Mouse (Mus musculus): ENCODE measurements around the gene Camsap1.

The Camsap1 gene

DNA sequence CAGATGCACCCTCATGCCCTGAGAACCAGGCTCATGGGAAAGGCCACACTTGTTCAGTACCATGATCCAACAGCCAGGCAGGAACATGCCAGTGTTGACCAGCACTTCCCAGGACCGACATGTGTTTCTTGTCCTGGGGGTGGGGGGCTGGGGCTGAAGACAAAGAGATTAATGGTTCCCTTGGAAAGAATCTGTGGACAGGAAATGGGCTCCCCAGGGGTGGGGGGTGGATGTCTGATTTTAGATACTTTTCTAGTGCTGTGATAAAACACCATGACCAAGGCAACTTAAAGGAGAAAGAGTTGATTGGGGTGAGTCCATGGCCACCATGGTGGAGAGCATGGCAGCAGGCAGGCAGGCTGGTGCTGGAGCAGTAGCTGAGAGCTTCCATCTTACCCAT is 100.8 kb downstream of the Camsap1 start:
- DNase-seq (ENCODE audit: low read depth, low spot score): no peak

DNA sequence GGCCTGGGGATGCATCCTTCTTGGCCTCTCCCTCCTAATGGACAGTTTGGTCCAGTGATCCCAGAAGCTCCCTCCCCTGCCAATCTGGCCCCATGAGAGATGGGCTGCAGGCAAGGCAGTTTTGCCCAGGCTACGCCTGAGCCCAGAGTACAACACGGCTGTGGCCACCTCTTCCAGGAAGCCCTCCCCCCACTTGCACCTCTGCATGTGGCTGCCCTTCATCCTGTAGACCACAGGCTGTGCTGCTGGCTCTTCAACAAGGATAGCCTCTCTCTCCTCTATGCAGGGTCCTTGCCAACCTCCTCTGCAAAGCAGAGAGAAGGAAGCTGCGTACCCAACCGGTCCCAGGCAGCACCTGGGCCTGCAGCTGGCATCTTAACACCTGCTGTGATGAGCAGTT is 104.0 kb downstream of the Camsap1 start:
- DNase-seq (ENCODE audit: low read depth, low spot score): no peak

DNA sequence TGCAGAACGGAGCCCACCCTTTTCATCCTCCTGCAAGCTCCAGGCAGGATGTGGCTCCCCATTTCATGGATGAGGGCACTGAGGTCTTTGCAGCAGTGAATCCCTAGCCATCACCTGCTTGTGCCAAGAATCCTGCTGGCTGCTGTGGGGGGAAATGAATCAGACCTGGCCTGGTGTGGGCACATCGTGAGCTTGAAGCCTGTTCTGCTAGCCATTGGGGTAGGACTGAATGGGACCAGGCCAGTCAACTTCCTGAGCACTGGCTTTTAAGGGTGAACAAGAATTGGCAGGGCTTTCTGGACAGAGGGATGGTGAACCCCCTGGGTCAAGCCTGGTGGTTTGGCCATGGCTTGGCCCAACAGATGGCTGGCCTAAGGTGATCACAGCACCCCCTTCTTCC is 104.6 kb downstream of the Camsap1 start:
- no peak for DNase-seq (ENCODE audit: low read depth, low spot score)

DNA sequence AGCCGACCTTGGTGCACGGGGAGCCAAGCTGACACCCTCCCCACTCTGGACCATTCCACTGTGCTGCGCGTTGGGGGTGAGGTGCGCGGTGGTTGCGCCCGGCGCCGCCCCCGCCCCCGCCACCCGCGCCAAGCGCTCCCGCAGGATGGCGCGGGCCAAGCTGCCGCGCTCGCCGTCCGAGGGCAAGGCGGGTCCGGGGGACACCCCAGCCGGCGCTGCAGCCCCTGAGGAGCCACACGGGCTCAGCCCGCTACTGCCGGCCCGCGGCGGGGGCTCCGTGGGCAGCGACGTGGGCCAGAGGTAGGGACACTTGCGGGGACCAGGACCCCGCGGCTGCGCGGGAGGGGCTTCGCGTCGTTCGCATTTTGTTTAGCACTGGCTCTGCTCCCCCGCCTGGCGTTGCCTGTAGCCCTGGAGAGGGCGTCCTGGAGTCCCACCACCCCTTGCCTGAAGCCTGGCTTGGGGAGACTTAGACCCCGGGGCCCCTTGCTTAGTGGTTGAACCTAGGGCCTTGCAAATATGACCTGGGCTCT is 105.3 kb downstream of the Camsap1 start:
- DNase-seq (ENCODE audit: low read depth, low spot score): no peak

DNA sequence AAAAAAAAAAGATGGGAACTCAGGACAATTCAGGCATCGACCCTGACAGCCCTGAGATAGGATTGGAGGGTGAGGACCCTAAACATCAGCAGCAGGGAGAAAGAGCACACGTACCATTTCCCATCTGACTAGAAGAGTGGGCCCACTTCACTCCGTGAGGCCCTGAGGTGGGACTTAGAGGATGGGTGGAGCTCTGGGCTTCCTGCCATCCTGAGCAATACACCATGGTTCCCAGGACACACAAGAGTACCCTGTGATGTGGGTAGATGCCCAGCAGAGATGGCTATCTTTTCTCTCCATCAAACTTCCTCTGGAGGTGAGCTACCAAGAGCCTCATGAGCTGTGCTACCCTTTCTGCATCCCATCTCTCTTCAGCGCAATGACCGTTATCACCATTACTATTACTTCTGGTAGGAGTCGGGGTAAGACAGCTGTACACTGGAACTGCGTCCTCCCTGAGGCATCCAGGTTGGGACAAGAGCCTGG is 105.8 kb downstream of the Camsap1 start:
- peak; percentile 10 for DNase-seq (ENCODE audit: low read depth, low spot score)
